Mouse (Mus musculus) forebrain, embryonic 13.5 days (tissue): ENCODE data around the gene Scgb2a2. TPM values are rescaled to one million over a fixed set of nuclear protein-coding genes. Genes with fewer than 3 reads are reported as not detected.
A peak's percentile ranks its signal among the peaks of the same experiment; 100 is the strongest.
"Not testable (repeated sequence)": the region's sequence is repeated elsewhere in the genome, so short reads cannot be mapped to it uniquely, and the experiment has no call there.

ENCODE experiments used
- ATAC-seq: fragments of 200-750 bp; cut with Nextera tagmentation; 2 replicates; pipeline ENCODE4 v1.8.0; 2017
- H3K27ac ChIP-seq: fragments of 300-500 bp; sonication (generic); 2 replicates; pipeline ENCODE4 v1.5.1; 2015; ENCODE audit warnings: inconsistent platforms, mild to moderate bottlenecking, moderate library complexity
- H3K27me3 ChIP-seq: fragments of 300-500 bp; sonication (generic); 2 replicates; pipeline ENCODE4 v1.6.1; 2015; ENCODE audit warnings: mild to moderate bottlenecking, inconsistent platforms
- H3K36me3 ChIP-seq: fragments of 300-500 bp; sonication (generic); 2 replicates; pipeline ENCODE4 v1.6.1; 2015; ENCODE audit warnings: mild to moderate bottlenecking, inconsistent platforms; ENCODE audit not compliant: poor library complexity, severe bottlenecking
- H3K4me1 ChIP-seq: fragments of 300-500 bp; sonication (generic); 2 replicates; pipeline ENCODE4 v1.6.1; 2015; ENCODE audit warnings: inconsistent platforms
- H3K4me2 ChIP-seq: fragments of 300-500 bp; sonication (generic); 2 replicates; pipeline ENCODE4 v1.6.1; 2015; ENCODE audit warnings: inconsistent platforms, mild to moderate bottlenecking, moderate library complexity
- H3K4me3 ChIP-seq: fragments of 300-500 bp; sonication (generic); 2 replicates; pipeline ENCODE4 v1.5.1; 2015; ENCODE audit warnings: mild to moderate bottlenecking, inconsistent platforms
- H3K9ac ChIP-seq: fragments of 300-500 bp; sonication (generic); 2 replicates; pipeline ENCODE4 v1.6.1; 2015; ENCODE audit warnings: mild to moderate bottlenecking, inconsistent platforms
- H3K9me3 ChIP-seq: fragments of 300-500 bp; sonication (generic); replicated peaks from 2 replicates; pipeline ENCODE4 v1.6.1; 2016; ENCODE audit warnings: inconsistent platforms
- WGBS: fragments of 180-500 bp; shearing (Covaris S2); methylation state at CpG from one replicate; pipeline ENCODE4 v1.1.7; 2015; 5-methylcytosine and 5-hydroxymethylcytosine counted together
- polyA plus RNA-seq: library from polyadenylated mRNA; unstranded; fragments of >200 nt; fragmentation: Nextera tagmentation; extraction: Ambion mirVana; gene quantifications from 2 replicates; pipeline ENCODE4 v1.2.1, GENCODE M21; 2015

The Scgb2a2 gene
- not detected in 2 replicates for polyA plus RNA-seq

- Histone ChIP-seq H3K4me1 (no peaks in the 10 kb centered on the region), H3K27me3 (no peaks in the 10 kb centered on the region), H3K36me3 (no peaks in the 10 kb centered on the region), H3K4me3 (no peak within 1 kb of the TSS), H3K9ac (no peak within 1 kb of the TSS), H3K27ac (no peak within 1 kb of the TSS), H3K4me2 (no peak within 1 kb of the TSS), H3K9me3 (no peaks in the 10 kb centered on the region)
- no peak for ATAC-seq
- 89% methylated on average over 2 of the region's 2 CpGs for WGBS
Observed at GRCm38 (mm10) chr19:9847262-9847661, at the start of gene Scgb2a2. Gene Scgb2a2, plus strand, starts transcription at chr19:9847562.

- not testable (repeated sequence) for H3K27ac ChIP-seq, H3K9me3 ChIP-seq, H3K9ac ChIP-seq, H3K27me3 ChIP-seq, H3K36me3 ChIP-seq, H3K4me1 ChIP-seq
- peak; percentile 94 for ATAC-seq
- peak overlapping the region; percentile 45 for H3K4me2 ChIP-seq
- H3K4me3 ChIP-seq, result peak overlapping the region; percentile 32
- 13% methylated on average over 20 of the region's 21 CpGs for WGBS
Observed at GRCm38 (mm10) chr19:9836581-9837340, 10.6 kb upstream of the Scgb2a2 start.

GRCm38 (mm10) chr19:9837341-9837715 is 10.0 kb upstream of the Scgb2a2 start:
- Histone ChIP-seq H3K4me2 (no peak overlapping the region), H3K36me3 (no peaks in the 10 kb centered on the region), H3K27ac (no peak overlapping the region), H3K4me1 (no peaks in the 10 kb centered on the region), H3K9me3 (no peaks in the 10 kb centered on the region), H3K9ac (no peak overlapping the region), H3K4me3 (no peak overlapping the region), H3K27me3 (no peaks in the 10 kb centered on the region)
- 66% methylated on average over 2 of the region's 2 CpGs for WGBS
- ATAC-seq, result peak; percentile 81

GRCm38 (mm10) chr19:9849368-9850075 is 2.2 kb downstream of the Scgb2a2 start:
- not testable (repeated sequence) for H3K4me1 ChIP-seq, H3K4me2 ChIP-seq, H3K27me3 ChIP-seq, H3K4me3 ChIP-seq, H3K9ac ChIP-seq, H3K36me3 ChIP-seq, H3K27ac ChIP-seq, H3K9me3 ChIP-seq, ATAC-seq
- 64% methylated on average over 3 of the region's 3 CpGs for WGBS

- ATAC-seq, result not testable (repeated sequence)
- 95% methylated on average over 2 of the region's 3 CpGs for WGBS
Observed at GRCm38 (mm10) chr19:9860821-9861220, 13.5 kb downstream of the Scgb2a2 start.

GRCm38 (mm10) chr19:9864856-9865255 is 17.5 kb downstream of the Scgb2a2 start:
- no peak for ATAC-seq
- Histone ChIP-seq H3K36me3 (peaks cover 7% of the 10 kb centered on the region; the same call in 1 of the 2 replicates), H3K4me3 (no peak overlapping the region), H3K27me3 (no peaks in the 10 kb centered on the region), H3K4me2 (no peak overlapping the region), H3K9ac (no peak overlapping the region), H3K27ac (no peak overlapping the region), H3K9me3 (no peaks in the 10 kb centered on the region), H3K4me1 (no peaks in the 10 kb centered on the region)
- WGBS, result 93% methylated on average over 1 of the region's 1 CpGs

More at GRCm38 (mm10) chr19:9860821-9861220, 13.5 kb downstream of the Scgb2a2 start:
- H3K4me1 ChIP-seq, H3K27ac ChIP-seq, H3K36me3 ChIP-seq, H3K9me3 ChIP-seq, H3K4me3 ChIP-seq, H3K4me2 ChIP-seq, H3K27me3 ChIP-seq, H3K9ac ChIP-seq: not testable (repeated sequence)

GRCm38 (mm10) chr19:9865466-9865865 is 18.1 kb downstream of the Scgb2a2 start:
- no peak for ATAC-seq
- no peaks in the 10 kb centered on the region for H3K27me3 ChIP-seq
- no peak overlapping the region for H3K4me3 ChIP-seq
- no peak overlapping the region for H3K27ac ChIP-seq
- H3K36me3 ChIP-seq, result peaks cover 7% of the 10 kb centered on the region; the same call in 1 of the 2 replicates
- no peaks in the 10 kb centered on the region for H3K9me3 ChIP-seq
- no peak overlapping the region for H3K4me2 ChIP-seq
- no peak overlapping the region for H3K9ac ChIP-seq
- H3K4me1 ChIP-seq, result no peaks in the 10 kb centered on the region

GRCm38 (mm10) chr19:9878186-9878835 is 30.9 kb downstream of the Scgb2a2 start:
- H3K4me2 ChIP-seq, result no peak overlapping the region
- peaks cover 97% of the 10 kb centered on the region for H3K36me3 ChIP-seq
- H3K4me3 ChIP-seq, result no peak overlapping the region
- no peak for ATAC-seq
- no peaks in the 10 kb centered on the region for H3K4me1 ChIP-seq
- WGBS, result 92% methylated on average over 20 of the region's 20 CpGs
- no peak overlapping the region for H3K9ac ChIP-seq
- no peaks in the 10 kb centered on the region for H3K27me3 ChIP-seq
- no peak overlapping the region for H3K27ac ChIP-seq
- H3K9me3 ChIP-seq, result no peaks in the 10 kb centered on the region

GRCm38 (mm10) chr19:9886348-9886747 is 39.0 kb downstream of the Scgb2a2 start:
- 85% methylated on average over 1 of the region's 1 CpGs for WGBS
- H3K4me3 ChIP-seq, result no peak overlapping the region
- H3K4me2 ChIP-seq, result no peak overlapping the region
- H3K4me1 ChIP-seq, result no peaks in the 10 kb centered on the region
- no peak for ATAC-seq
- no peaks in the 10 kb centered on the region for H3K9me3 ChIP-seq
- H3K27me3 ChIP-seq, result no peaks in the 10 kb centered on the region
- H3K9ac ChIP-seq, result no peak overlapping the region
- H3K36me3 ChIP-seq, result peaks cover 95% of the 10 kb centered on the region
- H3K27ac ChIP-seq, result no peak overlapping the region

GRCm38 (mm10) chr19:9886771-9887170 is 39.4 kb downstream of the Scgb2a2 start:
- Histone ChIP-seq H3K9me3 (no peaks in the 10 kb centered on the region), H3K4me3 (no peak overlapping the region), H3K36me3 (peaks cover 95% of the 10 kb centered on the region), H3K9ac (no peak overlapping the region), H3K4me1 (no peaks in the 10 kb centered on the region), H3K27me3 (no peaks in the 10 kb centered on the region), H3K27ac (no peak overlapping the region), H3K4me2 (no peak overlapping the region)
- no peak for ATAC-seq
- WGBS, result 83% methylated on average over 8 of the region's 8 CpGs

- Histone ChIP-seq H3K4me3 (no peak overlapping the region), H3K4me1 (peaks cover 38% of the 10 kb centered on the region), H3K9me3 (no peaks in the 10 kb centered on the region), H3K36me3 (peaks cover 43% of the 10 kb centered on the region), H3K27ac (no peak overlapping the region), H3K9ac (no peak overlapping the region), H3K27me3 (no peaks in the 10 kb centered on the region), H3K4me2 (0 out of 2 replicates have a peak overlapping the region, but pooled peaks have one; percentile 86)
- 76% methylated on average over 5 of the region's 5 CpGs for WGBS
- no peak for ATAC-seq
Observed at GRCm38 (mm10) chr19:9896067-9896466, 48.7 kb downstream of the Scgb2a2 start.
